Mouse (Mus musculus) kidney, adult 2 months (tissue): ENCODE results near the gene Cplx2. TPM values are rescaled to one million over a fixed set of nuclear protein-coding genes. Genes with fewer than 3 reads are reported as not detected.
A peak's percentile ranks its signal among the peaks of the same experiment; 100 is the strongest.

Experiments
- DNase-seq: peaks from one replicate; pipeline ENCODE4 v3.0.0; 2021
- H3K27ac ChIP-seq: fragments of 200-500 bp; 2 replicates; pipeline ENCODE4 v1.5.1; 2012; ENCODE audit warnings: low read depth, low read length, control low read depth, inconsistent platforms; ENCODE audit not compliant: insufficient read depth
- H3K27me3 ChIP-seq: fragments of 200-500 bp; replicated peaks from 2 replicates; pipeline ENCODE4 v1.6.1; 2012; ENCODE audit warnings: mild to moderate bottlenecking, moderate library complexity, low read length, inconsistent platforms; ENCODE audit not compliant: control insufficient read depth, insufficient read depth
- H3K36me3 ChIP-seq: fragments of 200-500 bp; 2 replicates; pipeline ENCODE4 v1.6.1; 2012; ENCODE audit warnings: mild to moderate bottlenecking, moderate library complexity, low read length, inconsistent platforms; ENCODE audit not compliant: control insufficient read depth, insufficient read depth
- H3K4me1 ChIP-seq: fragments of 200-500 bp; 2 replicates; pipeline ENCODE4 v1.6.1; 2011; ENCODE audit warnings: low read length; ENCODE audit not compliant: control insufficient read depth, insufficient read depth
- H3K4me3 ChIP-seq: fragments of 200-500 bp; 2 replicates; pipeline ENCODE4 v1.5.1; 2011; ENCODE audit warnings: mild to moderate bottlenecking, low read depth, low read length, control low read depth; ENCODE audit not compliant: insufficient read depth
- CTCF ChIP-seq: fragments of 200-500 bp; conservative IDR thresholded peaks from 2 replicates; pipeline ENCODE4 v1.5.1; 2011; ENCODE audit warnings: low read depth, mild to moderate bottlenecking, control low read depth, low read length, moderate library complexity, mixed read lengths; ENCODE audit not compliant: insufficient read depth, insufficient read length
- POLR2A ChIP-seq: fragments of 200-500 bp; IDR thresholded peaks from one replicate; pipeline ENCODE4 v1.6.1; 2011; ENCODE audit warnings: low read depth, low read length, control low read depth
- WGBS: fragments of 180-500 bp; shearing (Covaris S2); methylation state at CpG from one replicate; pipeline ENCODE4 v1.1.7; 2018; 5-methylcytosine and 5-hydroxymethylcytosine counted together
- polyA plus RNA-seq: library from polyadenylated mRNA; depleted of rRNA; stranded (reverse); fragments of >200 nt; gene quantifications from 2 replicates; pipeline ENCODE4 v1.2.3, GENCODE M21; 2012

The Cplx2 gene
- polyA plus RNA-seq, 1 experiment = 15.5 TPM

DNA sequence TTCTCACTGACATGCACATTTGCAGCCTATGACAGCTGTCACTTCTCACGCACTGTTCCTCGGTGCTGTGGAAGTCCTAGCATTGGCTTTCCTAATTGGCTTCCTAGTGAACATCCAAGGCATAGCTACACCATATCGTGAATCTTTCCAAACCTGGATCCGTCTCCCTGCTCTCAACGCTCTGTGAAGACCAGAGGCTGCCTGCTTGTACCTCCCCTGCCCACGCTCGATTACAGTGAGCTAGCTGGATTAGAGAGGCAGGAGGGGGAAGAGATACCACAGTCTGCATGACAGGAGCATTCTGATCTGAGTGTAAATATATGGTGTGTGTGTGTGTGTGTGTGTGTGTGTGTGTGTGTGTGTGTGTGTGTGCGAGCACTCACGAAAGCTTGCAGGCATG lies 3.0 kb upstream of the Cplx2 start:
- Histone ChIP-seq H3K27ac (no peak overlapping the region), H3K27me3 (no peaks in the 10 kb centered on the region; the same call in 1 of the 2 replicates), H3K36me3 (no peaks in the 10 kb centered on the region), H3K4me1 (no peaks in the 10 kb centered on the region), H3K4me3 (no peak overlapping the region)
- 83% methylated on average over 9 of the region's 9 CpGs for WGBS
- no peak for TF ChIP-seq POLR2A
- TF ChIP-seq CTCF = no peak
- no peak for DNase-seq

DNA sequence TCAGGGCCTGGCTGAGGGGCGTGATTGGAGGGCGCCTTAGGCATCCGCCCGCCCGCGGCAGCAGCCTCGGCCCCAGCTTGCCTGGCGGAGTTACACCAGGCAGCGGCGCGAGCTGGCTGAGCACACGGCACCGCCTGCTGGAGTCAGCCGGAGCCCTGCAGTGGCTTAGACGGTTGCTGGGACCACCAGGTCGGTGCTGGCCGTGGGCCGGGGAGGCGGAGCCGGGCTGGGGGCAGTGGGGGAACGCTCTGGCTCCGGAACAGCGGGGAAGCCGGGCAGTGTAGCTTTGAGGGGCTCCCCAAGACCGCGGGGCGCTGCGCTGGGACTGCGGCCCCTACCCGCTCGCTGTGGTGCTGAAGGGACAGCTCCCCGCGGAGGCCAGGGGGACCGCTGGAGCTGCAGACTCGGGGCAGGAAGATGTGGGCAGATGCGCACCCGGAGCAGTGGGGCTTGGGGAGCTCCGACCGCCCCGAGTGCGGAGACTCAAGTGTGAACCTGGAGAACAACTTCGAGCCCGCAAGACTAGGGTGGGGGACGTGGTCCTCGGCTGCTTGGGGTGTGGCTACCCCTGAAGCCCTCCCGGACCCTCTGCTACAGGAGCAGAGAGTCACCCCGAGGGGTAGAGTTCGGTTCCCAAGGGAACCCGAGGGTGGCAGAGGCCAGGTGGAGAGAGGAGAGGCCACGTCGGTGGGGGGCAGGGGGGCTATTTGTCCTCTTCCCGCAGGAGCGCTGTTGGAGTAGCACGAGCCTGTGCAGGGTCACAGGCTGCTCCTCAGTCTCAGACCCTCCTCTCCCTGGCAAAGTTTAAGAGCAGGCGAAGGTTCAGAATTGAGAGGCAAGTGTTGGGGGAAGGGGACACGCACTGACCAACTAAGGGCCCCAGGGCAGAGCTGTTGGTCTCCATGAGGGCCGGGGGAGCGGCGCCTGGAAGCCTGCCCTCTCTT lies 510 bp downstream of the Cplx2 start:
- no peaks in the 10 kb centered on the region for H3K36me3 ChIP-seq
- TF ChIP-seq POLR2A (no peak), CTCF (0 out of 2 replicates have a peak, but pooled peaks have one; percentile 26)
- H3K4me1 ChIP-seq = no peaks in the 10 kb centered on the region
- H3K4me3 ChIP-seq = no peak overlapping the region
- DNase-seq = peak; percentile 71
- H3K27ac ChIP-seq = no peak overlapping the region
- H3K27me3 ChIP-seq = no peaks in the 10 kb centered on the region; the same call in 1 of the 2 replicates
- WGBS = 1% methylated on average over 58 of the region's 59 CpGs

DNA sequence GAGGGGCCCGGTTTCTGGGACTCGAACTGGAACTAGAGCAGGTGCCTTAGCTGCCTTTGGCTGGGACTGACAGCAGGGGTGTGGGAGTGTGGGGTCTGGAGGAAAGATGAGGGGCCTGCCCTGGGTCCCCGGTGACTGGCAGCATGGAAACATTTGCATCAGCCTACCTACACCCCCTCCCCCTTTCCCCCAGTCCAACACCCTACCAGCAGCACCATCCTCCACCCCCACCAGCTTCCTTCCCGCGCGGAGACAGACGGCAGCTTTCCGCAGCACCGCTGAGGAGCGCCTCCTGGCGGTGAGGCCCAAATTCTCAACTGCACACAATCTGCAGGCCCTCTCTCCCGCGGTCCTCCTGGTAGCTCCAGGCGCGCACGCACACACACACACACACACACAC lies 1.5 kb downstream of the Cplx2 start:
- H3K36me3 ChIP-seq = no peaks in the 10 kb centered on the region
- TF ChIP-seq POLR2A (no peak), CTCF (peak; percentile 66)
- no peaks in the 10 kb centered on the region for H3K4me1 ChIP-seq
- no peak overlapping the region for H3K4me3 ChIP-seq
- H3K27me3 ChIP-seq = no peaks in the 10 kb centered on the region; the same call in 1 of the 2 replicates
- peak; percentile 29 for DNase-seq
- no peak overlapping the region for H3K27ac ChIP-seq
- WGBS = 12% methylated on average over 16 of the region's 16 CpGs

DNA sequence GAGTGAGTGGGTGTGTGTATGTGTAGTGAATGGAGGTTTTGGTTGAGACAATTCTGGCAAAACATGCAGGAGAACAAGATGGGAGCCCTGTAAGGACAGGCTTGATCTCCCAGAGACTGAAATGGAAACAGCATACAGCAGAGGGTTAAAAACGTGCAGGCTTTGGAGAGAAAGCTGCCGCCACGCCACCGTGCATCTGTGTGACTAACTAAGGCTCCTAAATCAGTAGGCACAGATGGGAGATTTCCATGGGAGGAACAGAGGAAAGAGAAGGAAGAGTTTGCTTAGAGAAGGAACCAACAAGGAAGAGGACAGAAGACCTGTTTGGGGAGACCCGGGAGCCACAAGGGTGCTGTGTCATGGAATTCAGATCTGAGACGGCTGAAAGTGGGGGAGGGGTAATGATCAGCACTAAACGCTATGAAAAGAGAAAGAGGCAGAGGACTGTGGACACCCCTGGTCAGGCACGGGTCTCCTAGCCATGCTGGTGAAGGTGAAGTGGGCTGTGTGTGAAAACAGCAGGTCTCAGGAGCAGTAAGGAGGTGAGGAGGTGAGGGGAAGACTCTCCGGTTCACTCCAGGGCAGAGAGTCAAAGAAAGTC lies 3.1 kb downstream of the Cplx2 start:
- Histone ChIP-seq H3K4me3 (no peak overlapping the region), H3K27me3 (no peaks in the 10 kb centered on the region), H3K4me1 (no peaks in the 10 kb centered on the region), H3K27ac (no peak overlapping the region), H3K36me3 (no peaks in the 10 kb centered on the region)
- no peak for TF ChIP-seq CTCF
- TF ChIP-seq POLR2A = no peak
- no peak for DNase-seq
- WGBS = 47% methylated on average over 9 of the region's 9 CpGs

DNA sequence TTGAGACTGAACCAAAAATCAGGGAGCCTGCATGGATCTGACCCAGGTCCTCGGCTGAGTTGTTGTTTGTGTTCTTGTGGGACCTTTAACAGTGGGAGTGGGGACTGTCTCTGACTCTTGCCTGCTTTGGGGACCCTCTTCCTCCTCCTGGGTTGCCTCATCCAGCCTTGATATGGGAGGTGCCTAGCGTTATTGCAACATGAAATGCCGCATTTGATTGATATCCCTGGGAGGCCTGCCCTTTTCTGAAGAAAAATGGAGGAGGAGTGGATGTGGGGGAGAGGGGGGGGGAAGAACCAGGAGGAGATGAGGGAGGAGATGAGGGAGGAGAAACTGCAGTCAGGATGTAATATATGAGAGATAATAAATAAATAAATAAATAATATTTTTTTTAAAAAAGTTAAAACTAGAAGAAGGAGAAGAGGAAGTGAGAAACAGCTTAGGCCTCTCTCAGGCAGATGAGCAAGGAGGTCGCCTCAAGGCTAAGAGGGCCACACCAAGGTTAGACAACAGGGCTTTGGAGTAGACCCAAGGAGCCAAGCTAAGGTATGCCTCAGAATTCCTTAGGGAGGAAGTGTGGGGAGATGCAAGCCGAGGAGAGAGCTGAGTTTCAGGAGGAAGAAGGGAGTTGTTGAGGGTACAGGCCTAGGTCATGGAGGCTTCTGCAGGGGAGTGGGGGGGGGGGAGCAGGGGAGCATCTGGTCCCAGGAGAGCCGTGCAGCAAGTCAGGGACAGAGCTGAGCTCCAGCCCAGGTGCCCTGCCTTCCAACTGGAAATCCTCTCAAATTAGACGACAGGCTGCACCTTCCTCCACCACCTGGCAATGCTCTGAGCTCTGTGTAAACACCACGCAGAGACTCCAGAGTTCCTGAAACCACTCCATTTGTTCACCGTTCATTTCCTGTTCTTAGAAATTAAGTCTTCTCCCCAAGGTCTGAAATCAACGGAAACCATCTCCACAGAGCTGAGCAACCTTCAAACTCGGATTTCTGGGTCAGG lies 4.6 kb downstream of the Cplx2 start:
- H3K36me3 ChIP-seq = no peaks in the 10 kb centered on the region
- H3K27me3 ChIP-seq = no peaks in the 10 kb centered on the region
- TF ChIP-seq POLR2A (no peak), CTCF (no peak)
- no peak for DNase-seq
- no peak overlapping the region for H3K4me3 ChIP-seq
- 60% methylated on average over 11 of the region's 11 CpGs for WGBS
- no peaks in the 10 kb centered on the region for H3K4me1 ChIP-seq
- H3K27ac ChIP-seq = no peak overlapping the region

DNA sequence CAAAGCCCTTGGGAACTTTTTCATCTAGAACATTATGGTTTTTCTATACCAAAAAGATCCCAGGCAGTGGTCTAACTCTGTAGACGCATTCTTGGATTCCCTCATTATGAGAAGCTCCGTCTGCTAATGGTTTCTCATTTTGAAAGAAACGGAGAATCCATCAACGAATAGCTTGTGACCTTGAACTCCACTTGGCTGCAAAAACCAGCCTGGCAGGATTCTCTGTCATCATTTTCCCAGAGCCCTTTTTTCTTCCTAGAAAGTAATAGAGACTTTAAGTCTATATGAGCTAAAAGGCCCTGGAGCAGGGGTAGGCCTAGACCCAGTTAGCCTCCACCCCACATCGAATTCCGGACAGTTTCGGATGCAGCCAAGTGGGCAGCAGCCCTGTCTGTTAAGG lies 5.6 kb downstream of the Cplx2 start:
- WGBS = 75% methylated on average over 7 of the region's 7 CpGs
- TF ChIP-seq CTCF (no peak), POLR2A (no peak)
- Histone ChIP-seq H3K27ac (no peak overlapping the region), H3K4me3 (no peak overlapping the region), H3K36me3 (no peaks in the 10 kb centered on the region), H3K27me3 (no peaks in the 10 kb centered on the region), H3K4me1 (no peaks in the 10 kb centered on the region)
- no peak for DNase-seq
